Mouse (Mus musculus): ENCODE data around the gene Ifi35. TPM values are rescaled to one million over a fixed set of nuclear protein-coding genes. Genes with fewer than 3 reads are reported as not detected.
"Not testable (repeated sequence)": the region's sequence is repeated elsewhere in the genome, so short reads cannot be mapped to it uniquely, and the experiment has no call there.

The Ifi35 gene
- polyA plus RNA-seq, 1 experiment from 2014 or later = 23.2 TPM

DNA sequence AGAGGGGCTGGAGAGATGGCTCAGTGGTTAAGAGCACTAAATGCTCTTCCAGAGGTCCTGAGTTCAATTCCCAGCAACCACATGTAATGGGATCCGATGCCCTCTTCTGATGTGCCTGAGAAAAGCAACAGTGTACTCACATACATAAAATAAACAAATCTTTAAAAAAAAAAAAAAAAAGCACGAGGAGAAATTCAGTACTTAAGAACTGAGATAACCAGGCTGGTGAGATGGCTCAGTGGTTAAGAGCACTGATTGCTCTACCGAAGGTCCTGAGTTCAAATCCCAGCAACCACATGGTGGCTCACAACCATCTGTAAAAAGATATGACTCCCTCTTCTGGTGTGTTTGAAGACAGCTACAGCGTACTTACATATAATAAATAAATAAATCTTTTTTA is 1.4 kb downstream of the Ifi35 start:
- H3K9me3 ChIP-seq; ATAC-seq (ENCODE audit: insufficient number of reproducible peaks, low FRiP score, low TSS enrichment, low read depth); H3K4me2 ChIP-seq; H3K9ac ChIP-seq; H3K27me3 ChIP-seq; H3K27ac ChIP-seq; H3K4me3 ChIP-seq: not testable (repeated sequence)
- WGBS = 89% methylated on average over 4 of the region's 4 CpGs
- peaks cover 14% of the 10 kb centered on the region for H3K36me3 ChIP-seq
- peaks cover 22% of the 10 kb centered on the region for H3K4me1 ChIP-seq

DNA sequence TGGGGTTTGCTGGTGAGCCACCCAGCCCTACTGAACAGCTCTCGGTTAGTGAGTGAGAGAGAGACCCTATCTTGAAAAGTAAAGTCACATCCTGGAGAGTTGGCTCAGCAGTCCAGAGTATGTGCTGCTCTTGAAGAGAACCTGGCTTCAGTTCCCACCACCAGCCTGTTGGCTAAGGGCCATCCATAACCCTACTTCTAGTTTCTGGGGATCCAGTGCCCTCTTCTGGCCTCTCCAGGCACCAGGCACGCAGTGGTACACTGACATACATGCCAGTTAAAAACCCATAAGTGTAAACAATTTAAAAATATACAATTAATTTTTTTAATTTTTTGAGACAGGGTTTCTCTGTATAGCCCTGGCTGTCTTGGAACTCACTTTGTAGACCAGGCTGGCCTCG is 2.2 kb downstream of the Ifi35 start:
- no peak for ATAC-seq (ENCODE audit: insufficient number of reproducible peaks, low FRiP score, low TSS enrichment, low read depth)
- 80% methylated on average over 3 of the region's 3 CpGs for WGBS
- Histone ChIP-seq H3K4me3 (no peak overlapping the region), H3K36me3 (peaks cover 6% of the 10 kb centered on the region), H3K9ac (no peak overlapping the region), H3K27me3 (no peaks in the 10 kb centered on the region), H3K27ac (no peak overlapping the region), H3K4me1 (peaks cover 24% of the 10 kb centered on the region), H3K9me3 (no peaks in the 10 kb centered on the region), H3K4me2 (no peak overlapping the region)

DNA sequence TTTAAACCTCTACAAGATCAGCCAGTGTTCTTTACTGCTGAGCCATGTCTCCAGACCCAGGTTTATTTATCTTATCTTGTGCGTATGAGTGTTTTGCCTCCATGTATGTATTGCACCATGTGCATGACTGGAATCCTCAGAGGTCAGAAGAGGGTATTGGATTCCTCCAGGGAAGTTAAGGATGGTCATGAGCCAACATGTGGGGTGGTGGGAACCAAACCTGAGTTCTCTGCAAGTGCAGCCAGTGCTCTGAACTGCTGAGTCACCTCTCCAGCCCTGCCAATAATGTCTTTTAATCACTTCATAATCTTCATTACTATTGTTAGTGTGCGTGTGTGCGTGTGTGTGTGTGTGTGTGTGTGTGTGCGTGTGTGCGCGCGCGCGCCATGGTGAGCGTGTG is 3.3 kb downstream of the Ifi35 start:
- no peak overlapping the region for H3K27ac ChIP-seq
- 89% methylated on average over 10 of the region's 10 CpGs for WGBS
- no peak overlapping the region for H3K4me3 ChIP-seq

DNA sequence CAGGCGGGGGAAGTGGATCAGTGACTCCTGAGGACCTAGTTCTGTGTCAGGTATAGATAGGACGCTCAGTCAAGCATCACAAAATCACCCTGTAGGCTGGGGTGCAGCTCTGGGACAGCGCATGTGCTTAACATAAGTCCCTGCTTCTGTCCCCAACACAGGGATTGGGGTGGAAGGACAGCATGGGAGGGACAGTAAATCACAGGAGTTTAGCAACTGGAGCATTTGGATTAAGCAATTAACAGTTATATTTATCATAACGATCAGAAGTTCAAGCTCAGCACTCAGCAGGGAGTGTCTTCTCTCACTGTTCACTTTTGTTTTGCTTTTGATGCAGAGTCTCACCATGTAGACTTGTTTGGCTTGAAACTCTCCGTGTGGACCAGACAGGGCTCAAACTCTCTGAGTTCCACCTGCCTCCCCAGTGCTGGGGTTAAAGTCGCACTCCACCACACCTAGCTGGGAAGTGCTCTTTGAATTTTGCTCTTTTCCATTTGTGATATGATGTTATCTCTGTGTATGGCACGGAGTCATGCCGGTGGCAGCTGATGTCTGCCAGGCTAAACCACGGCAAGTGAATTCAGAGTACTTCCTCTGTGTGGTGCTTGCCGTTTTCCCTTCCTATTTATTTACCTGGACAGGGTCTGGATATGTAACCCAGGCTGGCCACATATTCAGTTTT is 4.0 kb downstream of the Ifi35 start:
- WGBS = 69% methylated on average over 10 of the region's 10 CpGs
- Histone ChIP-seq H3K4me3 (no peak overlapping the region), H3K9ac (no peak overlapping the region), H3K4me1 (peaks cover 26% of the 10 kb centered on the region), H3K4me2 (no peak overlapping the region), H3K27ac (no peak overlapping the region), H3K9me3 (no peaks in the 10 kb centered on the region), H3K36me3 (peaks cover 10% of the 10 kb centered on the region), H3K27me3 (no peaks in the 10 kb centered on the region)
- ATAC-seq (ENCODE audit: insufficient number of reproducible peaks, low FRiP score, low TSS enrichment, low read depth) = no peak

More for the DNA sequence above, 3.3 kb downstream of the Ifi35 start:
- no peak for ATAC-seq (ENCODE audit: insufficient number of reproducible peaks, low FRiP score, low TSS enrichment, low read depth)
- Histone ChIP-seq H3K9me3 (no peaks in the 10 kb centered on the region), H3K36me3 (peaks cover 3% of the 10 kb centered on the region; the same call in 1 of the 2 replicates), H3K27me3 (no peaks in the 10 kb centered on the region), H3K9ac (no peak overlapping the region), H3K4me1 (peaks cover 26% of the 10 kb centered on the region), H3K4me2 (no peak overlapping the region)

DNA sequence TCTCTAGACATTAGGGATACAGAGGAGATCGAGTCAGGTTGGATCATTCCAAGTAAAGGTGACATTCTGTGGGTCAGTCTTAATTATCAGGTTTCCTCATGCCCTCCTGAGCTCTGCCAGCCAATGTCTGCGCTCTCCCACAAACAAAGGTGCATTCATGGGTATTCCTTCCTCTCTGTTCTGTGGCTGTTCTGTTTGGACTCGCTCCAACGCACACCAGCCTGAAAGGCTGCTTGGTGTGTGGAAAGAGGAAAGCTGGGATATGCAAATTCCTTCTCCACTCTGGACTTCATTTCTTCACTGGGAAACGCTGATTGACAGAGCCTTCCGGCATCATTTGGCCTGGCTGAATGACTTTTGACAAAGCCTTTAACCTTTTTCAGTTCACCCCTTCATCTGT is 6.5 kb downstream of the Ifi35 start:
- no peaks in the 10 kb centered on the region for H3K9me3 ChIP-seq
- H3K9ac ChIP-seq = no peak overlapping the region
- H3K27me3 ChIP-seq = no peaks in the 10 kb centered on the region
- H3K36me3 ChIP-seq = peaks cover 32% of the 10 kb centered on the region
- H3K4me2 ChIP-seq = no peak overlapping the region
- no peak for ATAC-seq (ENCODE audit: insufficient number of reproducible peaks, low FRiP score, low TSS enrichment, low read depth)
- H3K4me3 ChIP-seq = no peak overlapping the region
- H3K4me1 ChIP-seq = peaks cover 14% of the 10 kb centered on the region; the same call in 1 of the 2 replicates
- 57% methylated on average over 6 of the region's 6 CpGs for WGBS
- H3K27ac ChIP-seq = no peak overlapping the region; the same call in 1 of the 2 replicates

DNA sequence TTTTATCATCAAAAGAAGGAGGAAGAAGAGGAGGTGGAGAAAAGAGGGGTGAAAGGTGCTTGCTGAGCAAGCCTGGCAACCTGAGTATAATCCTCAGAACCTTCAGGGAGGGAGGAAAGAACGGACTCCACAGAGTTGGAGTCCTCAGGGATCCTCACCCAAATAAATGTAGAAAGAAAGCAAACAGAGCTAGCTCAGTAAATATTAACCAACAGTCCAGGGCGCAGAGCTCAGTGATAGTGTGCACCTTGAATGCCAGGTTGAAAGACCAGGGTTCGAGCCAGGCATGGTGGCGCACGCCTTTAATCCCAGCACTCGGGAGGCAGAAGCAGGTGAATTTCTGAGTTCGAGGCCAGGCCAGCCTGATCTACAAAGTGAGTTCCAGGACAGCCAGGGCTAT is 7.4 kb downstream of the Ifi35 start:
- H3K27ac ChIP-seq = no peak overlapping the region
- H3K4me3 ChIP-seq = no peak overlapping the region
- H3K27me3 ChIP-seq = no peaks in the 10 kb centered on the region
- H3K9me3 ChIP-seq = no peaks in the 10 kb centered on the region
- no peak overlapping the region for H3K9ac ChIP-seq
- ATAC-seq (ENCODE audit: insufficient number of reproducible peaks, low FRiP score, low TSS enrichment, low read depth) = no peak
- peaks cover 14% of the 10 kb centered on the region; the same call in 1 of the 2 replicates for H3K4me1 ChIP-seq
- no peak overlapping the region for H3K4me2 ChIP-seq
- peaks cover 42% of the 10 kb centered on the region for H3K36me3 ChIP-seq
- 82% methylated on average over 7 of the region's 7 CpGs for WGBS

DNA sequence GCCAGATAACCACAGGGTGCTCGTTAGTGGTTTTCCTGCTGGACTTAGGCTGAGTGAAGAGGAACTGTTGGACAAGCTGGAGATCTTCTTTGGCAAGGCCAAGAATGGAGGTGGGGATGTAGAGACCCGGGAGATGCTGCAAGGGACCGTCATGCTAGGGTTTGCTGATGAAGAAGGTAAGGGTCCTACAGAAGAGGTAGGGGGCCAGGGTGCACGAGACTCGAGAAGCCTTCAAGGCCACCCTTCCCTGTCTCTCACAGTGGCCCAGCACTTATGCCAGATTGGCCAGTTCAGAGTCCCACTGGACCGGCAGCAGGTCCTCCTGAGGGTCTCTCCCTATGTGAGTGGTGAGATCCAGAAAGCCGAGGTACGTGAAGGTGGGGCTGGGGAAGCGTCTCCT is 9.4 kb downstream of the Ifi35 start:
- ATAC-seq (ENCODE audit: insufficient number of reproducible peaks, low FRiP score, low TSS enrichment, low read depth) = no peak
- Histone ChIP-seq H3K4me1 (peaks cover 15% of the 10 kb centered on the region; the same call in 1 of the 2 replicates), H3K4me2 (no peak overlapping the region), H3K9ac (no peak overlapping the region), H3K27ac (no peak overlapping the region), H3K4me3 (no peak overlapping the region), H3K9me3 (no peaks in the 10 kb centered on the region), H3K36me3 (peaks cover 60% of the 10 kb centered on the region), H3K27me3 (no peaks in the 10 kb centered on the region)
- WGBS = 90% methylated on average over 9 of the region's 9 CpGs

DNA sequence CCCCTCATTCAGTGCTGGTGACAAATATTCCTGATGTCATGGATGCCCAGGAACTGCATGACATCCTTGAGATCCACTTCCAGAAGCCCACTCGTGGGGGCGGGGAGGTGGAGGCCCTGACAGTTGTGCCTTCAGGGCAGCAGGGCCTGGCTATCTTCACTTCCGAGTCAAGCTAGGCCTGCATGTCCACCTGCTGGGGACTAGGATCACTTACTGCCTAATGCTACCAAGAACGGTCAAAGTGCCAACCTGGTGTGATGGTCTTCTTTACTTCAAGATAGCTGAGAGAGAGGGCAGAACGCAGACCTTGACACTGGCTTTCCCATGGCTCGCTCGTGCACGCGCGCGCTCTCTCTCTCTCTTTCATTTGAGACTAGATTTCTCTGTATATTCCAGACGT is 10.0 kb downstream of the Ifi35 start:
- Histone ChIP-seq H3K9ac (no peak overlapping the region), H3K4me1 (peaks cover 20% of the 10 kb centered on the region; the same call in 1 of the 2 replicates), H3K4me2 (no peak overlapping the region), H3K9me3 (no peaks in the 10 kb centered on the region), H3K27me3 (no peaks in the 10 kb centered on the region), H3K4me3 (no peak overlapping the region), H3K27ac (no peak overlapping the region), H3K36me3 (peaks cover 61% of the 10 kb centered on the region)
- 83% methylated on average over 12 of the region's 12 CpGs for WGBS
- ATAC-seq (ENCODE audit: insufficient number of reproducible peaks, low FRiP score, low TSS enrichment, low read depth) = no peak

DNA sequence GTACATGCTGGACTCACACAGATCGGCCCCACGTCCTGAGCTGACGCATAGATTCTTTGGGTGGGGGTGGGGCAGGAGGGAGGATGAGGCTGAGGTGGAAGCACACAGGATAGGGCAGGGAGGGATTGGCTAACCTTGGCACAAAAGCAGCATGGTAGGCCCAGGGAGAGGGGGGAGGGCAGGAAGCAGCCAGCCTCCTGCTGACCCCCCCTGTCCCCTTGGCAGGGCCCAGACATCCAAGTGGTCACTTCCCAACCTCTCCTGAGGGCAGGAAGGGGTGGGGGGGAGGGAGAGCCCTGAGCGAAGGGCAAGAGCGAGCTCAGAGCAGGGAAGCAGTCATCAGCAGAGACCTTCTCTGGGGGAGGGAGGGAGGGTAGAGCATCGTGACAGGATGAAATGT is 11.5 kb downstream of the Ifi35 start:
- ATAC-seq (ENCODE audit: insufficient number of reproducible peaks, low FRiP score, low TSS enrichment, low read depth) = no peak
- Histone ChIP-seq H3K27ac (no peak overlapping the region), H3K36me3 (peaks cover 61% of the 10 kb centered on the region), H3K9me3 (no peaks in the 10 kb centered on the region), H3K4me2 (no peak overlapping the region), H3K4me1 (peaks cover 30% of the 10 kb centered on the region), H3K4me3 (no peak overlapping the region), H3K9ac (no peak overlapping the region), H3K27me3 (no peaks in the 10 kb centered on the region)
- WGBS = 50% methylated on average over 6 of the region's 6 CpGs

DNA sequence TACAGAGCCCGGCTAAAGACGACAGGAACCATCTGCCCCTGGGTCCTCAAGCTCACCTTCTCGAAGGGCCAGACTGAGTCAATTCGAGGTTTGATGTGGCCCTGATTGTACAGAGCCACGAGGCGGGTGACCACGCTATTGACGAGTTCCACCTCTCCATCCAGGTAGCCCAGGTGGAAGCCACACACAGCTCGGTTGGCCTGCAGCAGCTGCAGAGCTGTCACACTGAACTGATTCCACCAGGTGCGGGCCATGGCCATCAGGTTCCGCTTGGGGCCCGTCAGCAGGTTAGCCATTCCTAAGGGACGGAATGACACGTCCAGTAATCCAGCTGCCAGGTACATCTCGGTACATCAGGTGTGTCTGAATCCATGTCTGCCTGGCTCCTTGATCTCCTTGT is 12.1 kb downstream of the Ifi35 start:
- WGBS = 85% methylated on average over 15 of the region's 15 CpGs

DNA sequence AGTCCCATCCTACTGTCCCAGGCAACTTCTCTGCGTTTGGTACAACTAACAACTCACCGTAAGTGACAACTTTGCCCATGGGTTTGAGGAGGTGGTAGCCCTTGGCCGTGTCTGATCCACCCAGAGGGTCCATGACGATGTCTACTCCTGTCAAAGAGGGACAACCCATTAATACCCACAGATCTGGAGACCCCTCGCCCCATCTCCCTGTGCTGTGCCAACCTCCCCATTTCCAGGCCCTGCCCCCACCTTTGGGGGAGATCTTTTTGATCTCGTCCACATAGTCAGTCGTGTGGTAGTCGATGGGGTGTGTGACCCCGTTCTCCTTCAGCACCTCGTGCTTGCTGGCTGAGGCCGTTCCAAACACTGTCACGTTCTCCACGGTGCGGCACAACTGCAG is 13.9 kb downstream of the Ifi35 start:
- H3K9me3 ChIP-seq = no peaks in the 10 kb centered on the region
- H3K4me2 ChIP-seq = no peak overlapping the region
- H3K27me3 ChIP-seq = no peaks in the 10 kb centered on the region
- 87% methylated on average over 14 of the region's 14 CpGs for WGBS
- no peak overlapping the region for H3K4me3 ChIP-seq
- no peak overlapping the region for H3K9ac ChIP-seq
- peaks cover 51% of the 10 kb centered on the region for H3K36me3 ChIP-seq
- H3K4me1 ChIP-seq = peaks cover 40% of the 10 kb centered on the region
- no peak for ATAC-seq (ENCODE audit: insufficient number of reproducible peaks, low FRiP score, low TSS enrichment, low read depth)
- no peak overlapping the region for H3K27ac ChIP-seq

More for the DNA sequence above, 12.1 kb downstream of the Ifi35 start:
- Histone ChIP-seq H3K4me2 (no peak overlapping the region), H3K27me3 (no peaks in the 10 kb centered on the region), H3K27ac (no peak overlapping the region), H3K4me3 (no peak overlapping the region), H3K9ac (no peak overlapping the region), H3K36me3 (peaks cover 61% of the 10 kb centered on the region), H3K4me1 (peaks cover 30% of the 10 kb centered on the region), H3K9me3 (no peaks in the 10 kb centered on the region)
- ATAC-seq (ENCODE audit: insufficient number of reproducible peaks, low FRiP score, low TSS enrichment, low read depth) = no peak

DNA sequence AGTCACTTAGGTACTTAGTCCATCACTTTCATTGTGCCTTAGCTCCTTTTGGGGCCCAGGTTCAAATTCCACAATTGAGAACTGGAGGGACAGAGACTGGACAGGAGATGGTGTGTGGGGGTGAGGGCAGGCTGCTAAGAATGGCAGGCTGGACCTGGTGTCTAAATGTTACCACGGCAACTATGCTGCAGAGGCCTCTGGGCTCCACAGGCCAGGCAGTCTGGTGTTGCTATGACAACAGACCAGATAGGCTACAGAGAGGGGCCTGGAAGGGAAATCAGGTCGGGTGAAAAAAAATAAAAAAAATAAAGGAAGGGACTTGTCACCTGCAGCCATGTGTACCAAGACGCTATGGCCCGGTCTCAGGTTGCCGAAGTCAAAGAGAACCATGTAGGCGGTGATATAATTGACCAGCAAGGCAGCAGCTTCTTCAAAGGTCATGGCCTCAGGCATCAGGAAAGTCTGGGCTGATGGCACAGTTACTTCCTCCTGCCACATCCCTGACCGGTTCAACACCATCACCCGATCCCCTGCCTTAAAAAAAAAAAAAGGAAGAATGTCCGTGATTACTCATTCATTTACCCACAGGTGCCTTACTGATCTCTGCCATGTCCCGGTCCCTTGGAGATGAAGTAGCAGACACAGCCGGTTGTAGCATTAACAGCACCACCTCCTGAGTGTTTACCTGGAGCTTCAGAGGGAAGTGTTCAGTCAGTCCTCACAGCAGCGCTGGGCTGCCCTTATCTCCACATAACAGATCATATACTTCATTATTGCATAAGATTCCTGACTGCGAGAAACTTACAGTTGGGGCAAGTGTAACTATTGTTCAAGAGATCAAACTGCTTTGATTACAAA is 14.6 kb downstream of the Ifi35 start:
- Histone ChIP-seq H3K9me3 (no peaks in the 10 kb centered on the region), H3K4me2 (no peak overlapping the region), H3K27ac (no peak overlapping the region), H3K36me3 (peaks cover 45% of the 10 kb centered on the region), H3K27me3 (no peaks in the 10 kb centered on the region), H3K9ac (no peak overlapping the region), H3K4me3 (no peak overlapping the region), H3K4me1 (peaks cover 47% of the 10 kb centered on the region)
- WGBS = 38% methylated on average over 13 of the region's 13 CpGs
- ATAC-seq (ENCODE audit: insufficient number of reproducible peaks, low FRiP score, low TSS enrichment, low read depth) = no peak

All from limb, embryonic 15.5 days (tissue).